Mouse (Mus musculus) stomach, postnatal 0 days (tissue): Measurements from ENCODE around the gene Ccdc42.

Experiments
- CTCF ChIP-seq: IDR thresholded peaks from 2 replicates; pipeline ENCODE4 v1.5.1; 2016; ENCODE audit warnings: antibody characterized with exemption, low read depth, mild to moderate bottlenecking, moderate library complexity
- EP300 ChIP-seq: optimal IDR thresholded peaks from 2 replicates; pipeline ENCODE3; 2016; ENCODE audit warnings: antibody characterized with exemption

DNA sequence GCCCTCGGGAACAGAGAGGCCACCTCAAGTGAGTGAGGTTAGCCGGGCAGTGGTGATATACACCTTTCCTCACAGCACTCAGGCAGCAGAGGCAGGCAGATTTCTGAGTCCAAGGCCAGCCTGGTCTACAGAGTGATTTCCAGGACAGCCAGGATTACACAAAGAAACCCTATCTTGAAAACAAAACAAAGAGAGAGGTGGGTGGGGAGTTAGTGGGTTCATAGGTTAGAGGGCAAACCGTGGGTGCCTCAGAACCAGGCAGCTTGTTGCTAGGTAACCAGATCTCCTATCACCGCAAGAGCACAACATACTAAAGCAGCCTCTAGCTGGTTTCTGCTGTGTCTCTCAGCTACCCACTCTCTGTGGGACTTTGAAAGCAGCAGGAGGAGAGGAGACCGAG is at the start of gene Ccdc42:
- TF ChIP-seq CTCF (no peak), EP300 (no peak)
